Mouse (Mus musculus) liver, embryonic 14.5 days (tissue): ENCODE measurements around the gene Wdr5. TPM values are rescaled to one million over a fixed set of nuclear protein-coding genes. Genes with fewer than 3 reads are reported as not detected.

Experiments
- ATAC-seq: fragments of 200-750 bp; cut with Nextera tagmentation; 2 replicates; pipeline ENCODE4 v1.8.0; 2017; ENCODE audit warnings: moderate number of reproducible peaks, mild to moderate bottlenecking, moderate library complexity; ENCODE audit not compliant: insufficient read depth
- DNase-seq, 3 experiments: peaks; one replicate each; pipeline ENCODE4 v3.0.0-alpha.2; 2012 to 2013; ENCODE audit warnings: low read depth in 3 of 3, low spot score in 3 of 3
- H3K27ac ChIP-seq: fragments of 300-500 bp; sonication (generic); 2 replicates; pipeline ENCODE4 v1.5.1; 2014; ENCODE audit warnings: moderate library complexity, mild to moderate bottlenecking, control low read depth, inconsistent platforms
- H3K27me3 ChIP-seq: fragments of 300-500 bp; sonication (generic); 2 replicates; pipeline ENCODE4 v1.6.1; 2014; ENCODE audit warnings: mild to moderate bottlenecking, low read length, moderate library complexity; ENCODE audit not compliant: control insufficient read depth, insufficient read depth
- H3K36me3 ChIP-seq: fragments of 300-500 bp; sonication (generic); replicated peaks from 2 replicates; pipeline ENCODE4 v1.6.1; 2014; ENCODE audit warnings: low read depth; ENCODE audit not compliant: control insufficient read depth, insufficient read depth
- H3K4me1 ChIP-seq, 2 experiments: fragments of 200-500 bp in 1 of 2; fragments of 300-500 bp in 1 of 2; sonication (generic) in 1 of 2; replicated peaks; 2 replicates each; pipeline ENCODE4 v1.6.1; 2012 to 2014; ENCODE audit warnings: antibody characterized with exemption in 1 of 2, inconsistent platforms in 1 of 2, low read length in 1 of 2; ENCODE audit not compliant: control insufficient read depth in 2 of 2, insufficient read depth in 2 of 2
- H3K4me2 ChIP-seq: fragments of 300-500 bp; sonication (generic); 2 replicates; pipeline ENCODE4 v1.6.1; 2014; ENCODE audit warnings: low read depth, mild to moderate bottlenecking, control low read depth, moderate library complexity
- H3K4me3 ChIP-seq, 2 experiments: fragments of 200-500 bp in 1 of 2; fragments of 300-500 bp in 1 of 2; sonication (generic) in 1 of 2; 2 replicates each; pipeline ENCODE4 v1.5.1; 2012 to 2014; ENCODE audit warnings: low read depth in 2 of 2, low read length in 2 of 2, mild to moderate bottlenecking in 2 of 2, control low read depth in 1 of 2, inconsistent platforms in 1 of 2, moderate library complexity in 1 of 2; ENCODE audit not compliant: insufficient read depth in 1 of 2
- H3K9ac ChIP-seq: fragments of 300-500 bp; sonication (generic); replicated peaks from 2 replicates; pipeline ENCODE4 v1.6.1; 2014; ENCODE audit warnings: mild to moderate bottlenecking, control low read depth, moderate library complexity
- H3K9me3 ChIP-seq: fragments of 300-500 bp; sonication (generic); 2 replicates; pipeline ENCODE4 v1.6.1; 2016; ENCODE audit warnings: low read length, mixed read lengths; ENCODE audit not compliant: control insufficient read depth
- CTCF ChIP-seq: IDR thresholded peaks from 2 replicates; pipeline ENCODE4 v1.5.1; 2016; ENCODE audit warnings: antibody characterized with exemption, low read depth, control low read depth
- EP300 ChIP-seq: IDR thresholded peaks from 2 replicates; pipeline ENCODE4 v1.6.1; 2016; ENCODE audit warnings: antibody characterized with exemption, low read depth
- WGBS: fragments of 180-500 bp; shearing (Covaris S2); extraction: QIAGEN DNeasy Blood & Tissue Kit; methylation state at CpG from one replicate; pipeline ENCODE4 v1.1.7; 2014; ENCODE audit not compliant: insufficient replicate concordance; 5-methylcytosine and 5-hydroxymethylcytosine counted together
- polyA plus RNA-seq, 2 experiments: library from polyadenylated mRNA; depleted of rRNA in 1 of 2; stranded (reverse) in 1 of 2; unstranded in 1 of 2; fragments of >200 nt; fragmentation: Nextera tagmentation in 1 of 2; extraction: Ambion mirVana in 1 of 2; gene quantifications; 2 replicates each; pipeline versions ENCODE4 v1.2.1 to v1.2.3; 2012 to 2014

The Wdr5 gene
- polyA plus RNA-seq, 2 experiments = 23.6 to 24.4 TPM

DNA sequence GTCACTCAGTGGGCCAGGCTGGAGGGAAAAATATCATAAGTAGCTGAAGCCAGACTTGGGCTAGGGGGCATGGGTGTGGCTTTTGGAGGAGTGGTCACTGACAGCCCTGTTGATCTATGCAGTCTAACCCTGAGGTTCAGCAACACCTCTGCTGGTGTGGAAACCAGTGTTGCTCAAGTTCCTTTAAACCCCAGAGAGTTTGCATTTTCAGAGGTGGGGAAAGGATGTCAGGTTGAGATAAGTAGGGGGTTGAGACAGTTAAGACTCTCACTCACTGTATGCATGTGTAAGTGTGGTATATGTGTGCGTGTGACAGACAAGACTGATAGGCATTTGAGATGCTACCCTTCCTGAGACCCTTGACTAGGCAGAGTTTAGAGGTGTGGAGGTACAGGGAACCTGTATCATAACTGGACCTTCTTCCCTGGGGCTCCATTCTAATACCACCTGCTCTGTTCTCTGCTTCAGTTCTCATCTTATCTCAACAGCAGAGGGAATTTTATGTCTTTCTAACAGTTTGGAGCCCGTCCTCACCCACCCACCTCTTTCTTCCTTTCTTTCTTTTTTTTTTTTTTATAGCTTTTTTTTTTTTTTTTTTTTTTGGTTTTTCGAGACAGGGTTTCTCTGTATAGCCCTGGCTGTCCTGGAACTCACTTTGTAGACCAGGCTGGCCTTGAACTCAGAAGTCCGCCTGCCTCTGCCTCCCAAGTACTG is 27.5 kb upstream of the Wdr5 start:
- H3K4me3 ChIP-seq = no peak overlapping the region
- ATAC-seq (peak; percentile 79), DNase-seq (no peak)
- H3K27me3 ChIP-seq = no peaks in the 10 kb centered on the region
- H3K4me1 ChIP-seq = peaks cover 0 to 11% of the 10 kb centered on the region in 2 experiments; a peak in 2 of 4 replicates
- no peak overlapping the region for H3K4me2 ChIP-seq
- H3K36me3 ChIP-seq = no peaks in the 10 kb centered on the region
- H3K9ac ChIP-seq = no peak overlapping the region
- H3K27ac ChIP-seq = no peak overlapping the region
- TF ChIP-seq EP300 (no peak), CTCF (no peak)
- 17% methylated on average over 3 of the region's 4 CpGs for WGBS
- H3K9me3 ChIP-seq = no peaks in the 10 kb centered on the region

DNA sequence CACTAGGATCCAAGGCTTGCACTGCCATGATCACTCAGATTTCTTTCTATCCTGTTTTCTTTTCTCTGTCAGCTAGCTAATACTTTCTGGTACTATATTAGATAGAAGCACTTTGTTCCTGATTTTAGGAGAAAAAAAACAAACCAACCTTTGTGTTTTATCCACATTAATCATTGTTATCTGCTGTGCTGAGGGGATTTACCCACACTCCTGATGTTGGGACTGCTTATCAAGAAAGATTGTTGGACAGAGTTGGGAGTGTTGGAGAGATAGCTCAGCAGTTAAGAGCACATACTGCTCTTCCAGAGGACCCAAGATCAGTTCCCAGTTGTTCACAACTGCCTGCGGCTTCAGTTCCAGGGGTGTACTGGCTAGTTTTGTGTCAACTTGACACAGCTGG is 26.6 kb upstream of the Wdr5 start:
- TF ChIP-seq EP300 (no peak), CTCF (no peak)
- H3K4me2 ChIP-seq = no peak overlapping the region
- H3K36me3 ChIP-seq = no peaks in the 10 kb centered on the region
- DNase-seq (no peak), ATAC-seq (no peak)
- no peaks in the 10 kb centered on the region for H3K27me3 ChIP-seq
- H3K27ac ChIP-seq = no peak overlapping the region
- no peaks in the 10 kb centered on the region for H3K9me3 ChIP-seq
- no peak overlapping the region for H3K9ac ChIP-seq
- peaks cover 0 to 11% of the 10 kb centered on the region in 2 experiments; a peak in 2 of 4 replicates for H3K4me1 ChIP-seq
- H3K4me3 ChIP-seq = no peak overlapping the region
- 40% methylated on average over 1 of the region's 1 CpGs for WGBS

DNA sequence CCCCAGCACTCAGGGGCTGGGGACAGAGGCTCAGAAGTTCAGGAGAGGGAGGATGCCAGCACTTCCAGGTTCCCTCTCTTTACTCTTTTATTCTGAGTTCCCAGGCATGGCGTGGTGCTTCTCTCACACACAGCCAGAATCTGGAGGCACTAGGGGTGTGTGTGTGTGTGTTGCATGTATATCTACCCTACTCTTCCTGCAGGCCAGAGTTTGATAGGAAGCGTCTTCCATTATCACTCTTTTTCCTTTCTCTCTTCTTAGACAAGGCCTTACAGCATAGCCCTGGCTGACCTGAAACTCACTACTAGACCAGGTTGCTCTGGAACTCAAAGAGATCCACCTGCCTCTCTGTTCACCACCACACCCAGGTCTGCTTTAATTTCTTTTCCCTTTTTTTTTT is 24.0 kb upstream of the Wdr5 start:
- ATAC-seq = peak; percentile 35; the same call in 1 of the 2 replicates
- Histone ChIP-seq H3K4me1 (peaks cover 0 to 11% of the 10 kb centered on the region in 2 experiments; a peak in 2 of 4 replicates), H3K9me3 (no peaks in the 10 kb centered on the region), H3K36me3 (no peaks in the 10 kb centered on the region), H3K27me3 (no peaks in the 10 kb centered on the region), H3K9ac (no peak overlapping the region), H3K4me3 (no peak overlapping the region), H3K27ac (no peak overlapping the region), H3K4me2 (no peak overlapping the region)
- TF ChIP-seq EP300 (no peak), CTCF (no peak)
- WGBS = 16% methylated on average over 2 of the region's 2 CpGs
- no peak for DNase-seq

DNA sequence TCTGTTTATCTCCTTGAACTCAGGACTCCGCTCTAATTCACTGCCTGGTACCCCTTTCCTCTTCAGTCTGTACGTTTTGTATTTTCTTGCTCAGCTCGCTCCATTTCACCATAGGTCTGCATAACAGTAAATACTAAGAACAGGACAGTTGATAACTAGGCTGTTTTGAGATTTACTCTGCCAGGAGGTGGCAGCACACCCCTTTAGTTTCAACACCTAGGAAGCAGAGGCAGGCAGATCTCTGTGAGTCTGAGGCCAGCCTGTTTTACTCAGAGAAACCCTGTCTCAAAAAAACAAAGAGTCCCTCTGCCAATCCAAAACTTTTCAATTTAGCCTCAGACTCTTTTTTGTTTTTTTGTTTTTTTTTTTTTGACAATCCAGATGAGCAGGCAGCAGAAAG is 21.0 kb upstream of the Wdr5 start:
- Histone ChIP-seq H3K4me2 (no peak overlapping the region), H3K9me3 (no peaks in the 10 kb centered on the region; the same call in 1 of the 2 replicates), H3K4me3 (no peak overlapping the region), H3K36me3 (no peaks in the 10 kb centered on the region), H3K9ac (no peak overlapping the region), H3K4me1 (peaks cover 0 to 2% of the 10 kb centered on the region in 2 experiments; a peak in 2 of 4 replicates), H3K27me3 (no peaks in the 10 kb centered on the region), H3K27ac (no peak overlapping the region)
- WGBS = 77% methylated on average over 3 of the region's 3 CpGs
- no peak for TF ChIP-seq EP300
- TF ChIP-seq CTCF = peak; percentile 46; the same call in 1 of the 2 replicates
- DNase-seq (no peak), ATAC-seq (no peak)

DNA sequence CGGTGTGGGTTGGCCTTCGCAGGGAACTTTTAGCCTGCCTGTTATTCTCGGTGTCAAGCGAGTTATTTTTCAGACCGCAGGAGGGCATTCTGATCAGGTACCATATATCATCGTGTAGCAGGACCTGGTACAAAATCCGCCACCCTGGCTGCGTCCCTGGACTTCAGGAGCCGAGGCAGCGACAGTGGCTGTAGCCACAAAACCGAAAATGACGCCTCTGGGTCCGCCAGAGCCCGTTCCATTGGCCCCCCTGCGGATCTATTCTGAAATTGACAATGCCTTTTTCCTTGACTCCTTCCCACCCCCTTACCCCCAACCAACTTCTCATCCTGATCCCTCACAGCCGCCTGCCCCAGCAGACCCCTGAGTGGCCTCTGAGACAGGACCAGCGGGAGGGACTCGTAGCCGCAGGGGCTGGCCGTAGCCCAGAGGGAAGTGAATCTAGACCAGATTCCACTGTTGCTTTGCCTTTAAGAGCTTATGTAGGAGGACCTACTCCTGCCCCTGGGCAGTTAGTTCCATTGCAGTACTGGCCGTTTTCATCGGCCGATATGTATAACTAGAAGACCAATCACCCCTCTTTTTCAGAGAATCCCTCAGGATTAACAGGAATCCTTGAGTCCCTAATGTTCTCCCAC is 18.4 kb upstream of the Wdr5 start:
- DNase-seq (no peak), ATAC-seq (no peak)
- peak overlapping the region in 1 of 2 experiments; percentile 19; a peak in 2 of 4 replicates for H3K4me3 ChIP-seq
- no peak overlapping the region for H3K27ac ChIP-seq
- no peaks in the 10 kb centered on the region for H3K27me3 ChIP-seq
- TF ChIP-seq CTCF = no peak
- no peak for TF ChIP-seq EP300
- 66% methylated on average over 23 of the region's 23 CpGs for WGBS
- no peaks in the 10 kb centered on the region; the same call in 1 of the 2 replicates for H3K9me3 ChIP-seq
- H3K4me1 ChIP-seq = no peaks in the 10 kb centered on the region
- H3K4me2 ChIP-seq = peak overlapping the region; percentile 26
- no peaks in the 10 kb centered on the region for H3K36me3 ChIP-seq
- H3K9ac ChIP-seq = no peak overlapping the region
